Mouse (Mus musculus) liver, embryonic 11.5 days (tissue): ENCODE data around the gene Trpm3. TPM values are rescaled to one million over a fixed set of nuclear protein-coding genes. Genes with fewer than 3 reads are reported as not detected.
A peak's percentile ranks its signal among the peaks of the same experiment; 100 is the strongest.

ENCODE experiments used
- ATAC-seq: fragments of 200-750 bp; cut with Nextera tagmentation; replicated peaks from 2 replicates; pipeline ENCODE4 v1.8.0; 2017; ENCODE audit warnings: moderate number of reproducible peaks, mild to moderate bottlenecking, moderate TSS enrichment, moderate library complexity; ENCODE audit not compliant: low FRiP score
- DNase-seq: peaks from one replicate; pipeline ENCODE4 v3.0.0-alpha.2; 2017; ENCODE audit warnings: low spot score
- H3K27ac ChIP-seq: fragments of 300-500 bp; sonication (generic); 2 replicates; pipeline ENCODE4 v1.5.1; 2014; ENCODE audit warnings: mild to moderate bottlenecking, low read depth, low read length, control low read depth
- H3K27me3 ChIP-seq: fragments of 300-500 bp; sonication (generic); replicated peaks from 2 replicates; pipeline ENCODE4 v1.6.1; 2014; ENCODE audit warnings: low read length, mixed read lengths; ENCODE audit not compliant: control insufficient read depth, insufficient read depth
- H3K36me3 ChIP-seq: fragments of 300-500 bp; sonication (generic); 2 replicates; pipeline ENCODE4 v1.6.1; 2014; ENCODE audit warnings: mild to moderate bottlenecking, low read length, moderate library complexity, mixed read lengths; ENCODE audit not compliant: control insufficient read depth, insufficient read depth
- H3K4me1 ChIP-seq: fragments of 300-500 bp; sonication (generic); replicated peaks from 2 replicates; pipeline ENCODE4 v1.6.1; 2014; ENCODE audit warnings: low read length, mixed read lengths; ENCODE audit not compliant: control insufficient read depth, insufficient read depth
- H3K4me2 ChIP-seq: fragments of 300-500 bp; sonication (generic); 2 replicates; pipeline ENCODE4 v1.6.1; 2014; ENCODE audit warnings: mild to moderate bottlenecking, control low read depth, moderate library complexity
- H3K4me3 ChIP-seq: fragments of 300-500 bp; sonication (generic); 2 replicates; pipeline ENCODE4 v1.5.1; 2014; ENCODE audit warnings: low read depth, low read length, control low read depth
- H3K9ac ChIP-seq: fragments of 300-500 bp; sonication (generic); 2 replicates; pipeline ENCODE4 v1.6.1; 2014; ENCODE audit warnings: low read depth, low read length, control low read depth
- H3K9me3 ChIP-seq: fragments of 300-500 bp; sonication (generic); 2 replicates; pipeline ENCODE4 v1.6.1; 2016; ENCODE audit warnings: low read length, inconsistent platforms, mixed read lengths; ENCODE audit not compliant: control insufficient read depth
- WGBS: fragments of 180-500 bp; shearing (Covaris S2); extraction: QIAGEN DNeasy Blood & Tissue Kit; methylation state at CpG from one replicate; pipeline ENCODE4 v1.1.7; 2014; 5-methylcytosine and 5-hydroxymethylcytosine counted together
- polyA plus RNA-seq: library from polyadenylated mRNA; unstranded; fragments of >200 nt; fragmentation: Nextera tagmentation; extraction: Ambion mirVana; gene quantifications from 2 replicates; pipeline ENCODE4 v1.2.1, GENCODE M21; 2014

The Trpm3 gene
- polyA plus RNA-seq, 1 experiment from 2014 or later, result 0.26 TPM

- H3K27ac ChIP-seq, result no peak overlapping the region
- no peaks in the 10 kb centered on the region for H3K36me3 ChIP-seq
- H3K9ac ChIP-seq, result no peak overlapping the region
- WGBS, result 71% methylated on average over 3 of the region's 3 CpGs
- H3K4me2 ChIP-seq, result no peak overlapping the region
- DNase-seq, result no peak
- no peak overlapping the region for H3K4me3 ChIP-seq
- H3K27me3 ChIP-seq, result no peaks in the 10 kb centered on the region
- ATAC-seq, result no peak
- no peaks in the 10 kb centered on the region for H3K4me1 ChIP-seq
- H3K9me3 ChIP-seq, result no peaks in the 10 kb centered on the region
Measured at GRCm38 (mm10) chr19:22284651-22285050, 145.8 kb downstream of the Trpm3 start.

- Histone ChIP-seq H3K4me3 (no peak overlapping the region), H3K36me3 (no peaks in the 10 kb centered on the region), H3K9ac (no peak overlapping the region), H3K9me3 (no peaks in the 10 kb centered on the region), H3K27me3 (no peaks in the 10 kb centered on the region), H3K4me2 (no peak overlapping the region), H3K27ac (no peak overlapping the region), H3K4me1 (no peaks in the 10 kb centered on the region)
- ATAC-seq, result no peak
- no peak for DNase-seq
- 84% methylated on average over 6 of the region's 6 CpGs for WGBS
Measured at GRCm38 (mm10) chr19:22292671-22293070, 153.8 kb downstream of the Trpm3 start.

GRCm38 (mm10) chr19:22300906-22301305 lies 162.1 kb downstream of the Trpm3 start:
- Histone ChIP-seq H3K4me1 (no peaks in the 10 kb centered on the region), H3K27me3 (no peaks in the 10 kb centered on the region), H3K9ac (no peak overlapping the region), H3K4me3 (no peak overlapping the region), H3K9me3 (no peaks in the 10 kb centered on the region), H3K27ac (no peak overlapping the region), H3K4me2 (no peak overlapping the region), H3K36me3 (no peaks in the 10 kb centered on the region)
- ATAC-seq, result no peak
- DNase-seq, result no peak
- 57% methylated on average over 2 of the region's 2 CpGs for WGBS

GRCm38 (mm10) chr19:22303021-22303951 lies 164.4 kb downstream of the Trpm3 start:
- Histone ChIP-seq H3K36me3 (no peaks in the 10 kb centered on the region), H3K4me3 (no peak overlapping the region), H3K27ac (no peak overlapping the region), H3K4me2 (no peak overlapping the region), H3K27me3 (no peaks in the 10 kb centered on the region), H3K4me1 (no peaks in the 10 kb centered on the region), H3K9me3 (no peaks in the 10 kb centered on the region), H3K9ac (no peak overlapping the region)
- no peak for DNase-seq
- 33% methylated on average over 17 of the region's 17 CpGs for WGBS
- ATAC-seq, result no peak

- H3K4me3 ChIP-seq, result no peak overlapping the region
- no peaks in the 10 kb centered on the region for H3K27me3 ChIP-seq
- H3K9me3 ChIP-seq, result no peaks in the 10 kb centered on the region
- WGBS, result 7% methylated on average over 16 of the region's 18 CpGs
- H3K4me1 ChIP-seq, result no peaks in the 10 kb centered on the region
- H3K4me2 ChIP-seq, result peak overlapping the region; percentile 53
- H3K9ac ChIP-seq, result no peak overlapping the region
- H3K27ac ChIP-seq, result no peak overlapping the region
- no peaks in the 10 kb centered on the region for H3K36me3 ChIP-seq
- ATAC-seq (no peak), DNase-seq (peak; percentile 38)
Measured at GRCm38 (mm10) chr19:22303952-22304655, 165.3 kb downstream of the Trpm3 start.

GRCm38 (mm10) chr19:22308081-22308480 lies 169.2 kb downstream of the Trpm3 start:
- H3K9ac ChIP-seq, result no peak overlapping the region
- H3K27ac ChIP-seq, result no peak overlapping the region
- H3K27me3 ChIP-seq, result no peaks in the 10 kb centered on the region
- H3K36me3 ChIP-seq, result no peaks in the 10 kb centered on the region
- H3K9me3 ChIP-seq, result no peaks in the 10 kb centered on the region
- no peak overlapping the region for H3K4me3 ChIP-seq
- DNase-seq, result no peak
- no peak for ATAC-seq
- WGBS, result 62% methylated on average over 2 of the region's 2 CpGs
- no peaks in the 10 kb centered on the region for H3K4me1 ChIP-seq
- H3K4me2 ChIP-seq, result no peak overlapping the region

- DNase-seq (no peak), ATAC-seq (no peak)
- no peak overlapping the region for H3K9ac ChIP-seq
- no peak overlapping the region for H3K27ac ChIP-seq
- H3K4me2 ChIP-seq, result no peak overlapping the region
- no peak overlapping the region for H3K4me3 ChIP-seq
- no peaks in the 10 kb centered on the region for H3K27me3 ChIP-seq
- no peaks in the 10 kb centered on the region for H3K36me3 ChIP-seq
- no peaks in the 10 kb centered on the region for H3K4me1 ChIP-seq
- no peaks in the 10 kb centered on the region for H3K9me3 ChIP-seq
- 76% methylated on average over 4 of the region's 4 CpGs for WGBS
Measured at GRCm38 (mm10) chr19:22317306-22317705, 178.5 kb downstream of the Trpm3 start.

GRCm38 (mm10) chr19:22326813-22327212 lies 188.0 kb downstream of the Trpm3 start:
- H3K27me3 ChIP-seq, result no peaks in the 10 kb centered on the region
- H3K4me1 ChIP-seq, result no peaks in the 10 kb centered on the region
- no peak for ATAC-seq
- no peak overlapping the region for H3K27ac ChIP-seq
- H3K36me3 ChIP-seq, result no peaks in the 10 kb centered on the region
- no peak overlapping the region for H3K9ac ChIP-seq
- no peak for DNase-seq
- no peak overlapping the region for H3K4me3 ChIP-seq
- H3K4me2 ChIP-seq, result no peak overlapping the region
- H3K9me3 ChIP-seq, result no peaks in the 10 kb centered on the region
- 59% methylated on average over 2 of the region's 2 CpGs for WGBS
